Mouse (Mus musculus) midbrain, embryonic 12.5 days (tissue): ENCODE measurements around the gene Ncapg2. TPM values are rescaled to one million over a fixed set of nuclear protein-coding genes. Genes with fewer than 3 reads are reported as not detected.

Experiments used
- ATAC-seq: fragments of 200-750 bp; cut with Nextera tagmentation; 2 replicates; pipeline ENCODE4 v1.8.0; 2017; ENCODE audit warnings: low read depth, moderate TSS enrichment, moderate library complexity; ENCODE audit not compliant: low FRiP score
- H3K27ac ChIP-seq: fragments of 300-500 bp; sonication (generic); replicated peaks from 2 replicates; pipeline ENCODE4 v1.5.1; 2016; ENCODE audit warnings: mild to moderate bottlenecking
- H3K27me3 ChIP-seq: fragments of 300-500 bp; sonication (generic); 2 replicates; pipeline ENCODE4 v1.6.1; 2016; ENCODE audit warnings: mild to moderate bottlenecking
- H3K36me3 ChIP-seq: fragments of 300-500 bp; sonication (generic); 2 replicates; pipeline ENCODE4 v1.6.1; 2016
- H3K4me1 ChIP-seq: fragments of 300-500 bp; sonication (generic); 2 replicates; pipeline ENCODE4 v1.6.1; 2016
- H3K4me2 ChIP-seq: fragments of 300-500 bp; sonication (generic); replicated peaks from 2 replicates; pipeline ENCODE4 v1.6.1; 2016; ENCODE audit warnings: mild to moderate bottlenecking, moderate library complexity
- H3K4me3 ChIP-seq: fragments of 300-500 bp; sonication (generic); 2 replicates; pipeline ENCODE4 v1.5.1; 2016; ENCODE audit warnings: mild to moderate bottlenecking
- H3K9ac ChIP-seq: fragments of 300-500 bp; sonication (generic); replicated peaks from 2 replicates; pipeline ENCODE4 v1.6.1; 2016; ENCODE audit warnings: mild to moderate bottlenecking, moderate library complexity
- H3K9me3 ChIP-seq: fragments of 300-500 bp; sonication (generic); 2 replicates; pipeline ENCODE4 v1.6.1; 2016; ENCODE audit warnings: mild to moderate bottlenecking
- WGBS: fragments of 180-500 bp; shearing (Covaris S2); methylation state at CpG from one replicate; pipeline ENCODE4 v1.1.7; 2016; 5-methylcytosine and 5-hydroxymethylcytosine counted together
- polyA plus RNA-seq: library from polyadenylated mRNA; unstranded; fragments of >200 nt; fragmentation: Nextera tagmentation; extraction: Ambion mirVana; gene quantifications from 2 replicates; pipeline ENCODE4 v1.2.1, GENCODE M21; 2016

The Ncapg2 gene
- 39.1 and 42.9 TPM in 2 replicates for polyA plus RNA-seq

GRCm38 (mm10) chr12:116405045-116405835, at the start of gene Ncapg2:
Gene Ncapg2 (plus strand): TSS chr12:116405402.
- Histone ChIP-seq H3K4me1 (peaks cover 15% of the 10 kb centered on the region), H3K9ac (peak within 1 kb of the TSS; percentile 73), H3K4me3 (peak within 1 kb of the TSS; percentile 75), H3K27ac (no peak within 1 kb of the TSS), H3K9me3 (peaks cover 33% of the 10 kb centered on the region), H3K36me3 (peaks cover 37% of the 10 kb centered on the region), H3K27me3 (no peaks in the 10 kb centered on the region), H3K4me2 (peak within 1 kb of the TSS; percentile 87)
- ATAC-seq = peak; percentile 99
- under 1% methylated on average over 71 of the region's 72 CpGs for WGBS

- Histone ChIP-seq H3K4me3 (no peak overlapping the region), H3K27ac (no peak overlapping the region), H3K9me3 (no peaks in the 10 kb centered on the region), H3K27me3 (no peaks in the 10 kb centered on the region), H3K36me3 (peaks cover 34% of the 10 kb centered on the region), H3K4me1 (no peaks in the 10 kb centered on the region), H3K4me2 (no peak overlapping the region), H3K9ac (no peak overlapping the region)
- no peak for ATAC-seq
Measured at GRCm38 (mm10) chr12:116362091-116362490, 43.1 kb upstream of the Ncapg2 start.

GRCm38 (mm10) chr12:116366900-116367299, 38.3 kb upstream of the Ncapg2 start:
- H3K36me3 ChIP-seq = peaks cover 42% of the 10 kb centered on the region
- no peak overlapping the region for H3K9ac ChIP-seq
- H3K4me3 ChIP-seq = no peak overlapping the region
- H3K4me2 ChIP-seq = no peak overlapping the region
- no peak for ATAC-seq
- H3K27me3 ChIP-seq = no peaks in the 10 kb centered on the region
- WGBS = 86% methylated on average over 3 of the region's 3 CpGs
- no peaks in the 10 kb centered on the region for H3K4me1 ChIP-seq
- no peaks in the 10 kb centered on the region for H3K9me3 ChIP-seq
- no peak overlapping the region for H3K27ac ChIP-seq

DNA sequence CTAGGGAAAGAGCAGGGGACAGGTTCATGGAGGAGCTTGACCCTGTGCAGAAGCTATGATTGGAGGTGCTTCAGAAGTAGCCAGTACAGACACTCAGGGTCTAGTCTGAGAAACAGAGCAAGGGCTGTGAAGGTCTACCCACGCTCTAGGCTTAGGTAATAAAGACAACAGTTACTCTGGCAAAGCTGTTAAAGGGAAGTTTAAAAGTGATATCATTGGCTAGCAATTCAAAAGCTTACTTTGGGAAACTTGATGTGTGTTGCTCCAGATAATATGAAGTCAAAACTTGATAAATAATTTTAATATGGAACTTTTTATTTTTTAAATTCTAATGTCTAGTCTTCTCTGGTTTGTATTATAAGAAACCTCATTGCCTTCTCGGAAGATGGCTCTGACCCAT, 37.9 kb upstream of the Ncapg2 start:
- ATAC-seq = no peak
- H3K4me2 ChIP-seq = no peak overlapping the region
- H3K4me1 ChIP-seq = no peaks in the 10 kb centered on the region
- H3K27ac ChIP-seq = no peak overlapping the region
- no peak overlapping the region for H3K9ac ChIP-seq
- WGBS = 93% methylated on average over 2 of the region's 2 CpGs
- peaks cover 42% of the 10 kb centered on the region for H3K36me3 ChIP-seq
- no peaks in the 10 kb centered on the region for H3K9me3 ChIP-seq
- H3K27me3 ChIP-seq = no peaks in the 10 kb centered on the region
- no peak overlapping the region for H3K4me3 ChIP-seq

- no peaks in the 10 kb centered on the region for H3K27me3 ChIP-seq
- WGBS = 93% methylated on average over 2 of the region's 2 CpGs
- peaks cover 37% of the 10 kb centered on the region for H3K36me3 ChIP-seq
- H3K9ac ChIP-seq = no peak overlapping the region
- no peak overlapping the region for H3K4me3 ChIP-seq
- H3K9me3 ChIP-seq = no peaks in the 10 kb centered on the region
- no peak for ATAC-seq
- no peak overlapping the region for H3K4me2 ChIP-seq
- H3K4me1 ChIP-seq = no peaks in the 10 kb centered on the region
- no peak overlapping the region for H3K27ac ChIP-seq
Measured at GRCm38 (mm10) chr12:116368857-116369256, 36.3 kb upstream of the Ncapg2 start.

GRCm38 (mm10) chr12:116383101-116383500, 22.1 kb upstream of the Ncapg2 start:
- WGBS = 82% methylated on average over 2 of the region's 2 CpGs
- no peaks in the 10 kb centered on the region for H3K9me3 ChIP-seq
- no peak for ATAC-seq
- no peaks in the 10 kb centered on the region for H3K4me1 ChIP-seq
- no peak overlapping the region for H3K4me2 ChIP-seq
- no peak overlapping the region for H3K9ac ChIP-seq
- no peak overlapping the region for H3K27ac ChIP-seq
- no peak overlapping the region for H3K4me3 ChIP-seq
- H3K36me3 ChIP-seq = no peaks in the 10 kb centered on the region
- H3K27me3 ChIP-seq = no peaks in the 10 kb centered on the region

GRCm38 (mm10) chr12:116383995-116384394, 21.2 kb upstream of the Ncapg2 start:
- no peaks in the 10 kb centered on the region for H3K4me1 ChIP-seq
- no peak overlapping the region for H3K4me3 ChIP-seq
- no peak overlapping the region for H3K9ac ChIP-seq
- no peak for ATAC-seq
- H3K9me3 ChIP-seq = no peaks in the 10 kb centered on the region
- no peak overlapping the region for H3K27ac ChIP-seq
- no peaks in the 10 kb centered on the region for H3K36me3 ChIP-seq
- H3K4me2 ChIP-seq = no peak overlapping the region
- H3K27me3 ChIP-seq = no peaks in the 10 kb centered on the region

DNA sequence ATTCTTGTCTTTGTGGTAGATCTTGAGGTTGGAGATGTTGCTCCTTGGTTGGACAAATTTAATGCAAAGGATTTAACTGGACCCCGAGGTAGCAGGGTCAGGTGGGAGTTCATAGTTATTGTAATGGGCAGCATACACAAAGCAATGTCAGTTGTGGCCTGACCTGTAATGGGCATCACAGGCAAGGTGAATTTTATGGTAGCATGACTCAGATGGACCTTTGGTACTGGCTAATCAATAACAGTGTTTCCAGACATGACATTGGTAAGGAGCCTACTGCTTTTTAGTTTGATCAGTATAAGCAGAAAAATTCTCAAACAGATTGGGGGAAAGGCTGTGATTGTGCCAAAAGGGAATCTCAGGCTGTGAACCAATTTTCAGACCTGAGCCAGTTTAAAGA, 18.4 kb upstream of the Ncapg2 start:
- no peaks in the 10 kb centered on the region for H3K9me3 ChIP-seq
- H3K4me3 ChIP-seq = no peak overlapping the region
- H3K4me1 ChIP-seq = no peaks in the 10 kb centered on the region
- no peak overlapping the region for H3K27ac ChIP-seq
- 85% methylated on average over 1 of the region's 1 CpGs for WGBS
- no peak for ATAC-seq
- H3K36me3 ChIP-seq = no peaks in the 10 kb centered on the region
- H3K27me3 ChIP-seq = no peaks in the 10 kb centered on the region
- H3K9ac ChIP-seq = no peak overlapping the region
- no peak overlapping the region for H3K4me2 ChIP-seq

- Histone ChIP-seq H3K27me3 (no peaks in the 10 kb centered on the region), H3K27ac (no peak overlapping the region), H3K4me1 (no peaks in the 10 kb centered on the region), H3K4me2 (no peak overlapping the region), H3K36me3 (no peaks in the 10 kb centered on the region), H3K9ac (no peak overlapping the region), H3K9me3 (no peaks in the 10 kb centered on the region), H3K4me3 (no peak overlapping the region)
- WGBS = 56% methylated on average over 1 of the region's 1 CpGs
- no peak for ATAC-seq
Measured at GRCm38 (mm10) chr12:116389868-116390267, 15.3 kb upstream of the Ncapg2 start.

GRCm38 (mm10) chr12:116394327-116394726, 10.9 kb upstream of the Ncapg2 start:
- Histone ChIP-seq H3K4me3 (no peak overlapping the region), H3K27me3 (no peaks in the 10 kb centered on the region), H3K9ac (no peak overlapping the region), H3K4me1 (no peaks in the 10 kb centered on the region), H3K36me3 (no peaks in the 10 kb centered on the region), H3K4me2 (no peak overlapping the region), H3K27ac (no peak overlapping the region), H3K9me3 (no peaks in the 10 kb centered on the region)
- 76% methylated on average over 2 of the region's 2 CpGs for WGBS
- no peak for ATAC-seq

- Histone ChIP-seq H3K27ac (no peak overlapping the region), H3K4me1 (no peaks in the 10 kb centered on the region), H3K27me3 (no peaks in the 10 kb centered on the region), H3K4me2 (no peak overlapping the region), H3K9ac (no peak overlapping the region), H3K36me3 (no peaks in the 10 kb centered on the region), H3K9me3 (no peaks in the 10 kb centered on the region), H3K4me3 (no peak overlapping the region)
- no peak for ATAC-seq
- 88% methylated on average over 2 of the region's 2 CpGs for WGBS
Measured at GRCm38 (mm10) chr12:116395312-116395711, 9.9 kb upstream of the Ncapg2 start.

DNA sequence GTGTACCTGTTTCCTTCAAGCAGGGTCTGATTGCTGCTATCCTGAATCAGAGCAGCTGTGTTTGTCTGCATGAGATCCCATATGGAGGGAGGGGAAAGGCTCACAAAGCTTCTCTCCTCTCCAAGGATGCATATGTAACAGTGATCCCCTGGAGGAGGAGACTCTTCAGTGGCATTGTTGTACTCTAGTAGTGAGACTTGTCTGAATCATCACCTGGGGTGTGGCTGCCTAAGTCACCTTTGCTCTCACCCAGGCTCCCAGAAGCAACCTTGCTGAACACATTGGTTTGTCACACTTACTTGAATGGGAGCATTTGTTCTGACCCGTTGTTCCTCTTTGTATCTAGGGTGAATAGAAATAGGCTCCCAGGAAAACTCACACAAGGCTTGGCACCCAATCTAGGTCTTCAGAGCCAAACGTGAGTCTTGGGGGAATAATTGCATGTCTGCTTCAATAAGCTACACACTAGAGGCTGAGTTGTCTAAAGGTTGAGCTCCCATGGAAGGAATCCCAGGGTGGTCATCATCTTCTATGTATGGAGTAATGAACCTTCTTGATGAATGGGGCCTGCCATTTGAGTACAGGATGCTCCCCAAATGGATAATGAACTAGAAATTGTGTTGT, 9.0 kb upstream of the Ncapg2 start:
- Histone ChIP-seq H3K4me1 (no peaks in the 10 kb centered on the region), H3K4me3 (no peak overlapping the region), H3K36me3 (no peaks in the 10 kb centered on the region), H3K9ac (no peak overlapping the region), H3K27ac (no peak overlapping the region), H3K4me2 (no peak overlapping the region), H3K27me3 (no peaks in the 10 kb centered on the region), H3K9me3 (peaks cover 5% of the 10 kb centered on the region; the same call in 1 of the 2 replicates)
- ATAC-seq = no peak
- 73% methylated on average over 2 of the region's 2 CpGs for WGBS
